Mouse (Mus musculus): ENCODE results near the gene Gm5108. TPM values are rescaled to one million over a fixed set of nuclear protein-coding genes. Genes with fewer than 3 reads are reported as not detected.

Gene Gm5108
- polyA plus RNA-seq (2012): not detected in 2 replicates

GRCm38 (mm10) chr5:67941369-67941768 is at the start of gene Gm5108:
TSS of gene Gm5108 (plus strand) at chr5:67941669.
- no peaks in the 10 kb centered on the region for H3K4me1 ChIP-seq (ENCODE audit: control insufficient read depth)

GRCm38 (mm10) chr5:67898921-67899320 is 42.5 kb upstream of the Gm5108 start:
- H3K36me3 ChIP-seq (ENCODE audit: control insufficient read depth): no peaks in the 10 kb centered on the region
- no peak overlapping the region for H3K4me3 ChIP-seq (replicated peaks)
- no peak for TF ChIP-seq TAL1 (IDR thresholded peaks at IDR 0.05; ENCODE audit: low read length)
- TF ChIP-seq GATA1 (IDR thresholded peaks at IDR 0.05; ENCODE audit: low read length): no peak
- peaks cover 3% of the 10 kb centered on the region; the same call in 1 of the 2 replicates for H3K27me3 ChIP-seq (ENCODE audit: control insufficient read depth)
- no peaks in the 10 kb centered on the region for H3K9me3 ChIP-seq (ENCODE audit: control insufficient read depth, low read length)
- H3K4me1 ChIP-seq (ENCODE audit: control insufficient read depth): peaks cover 5% of the 10 kb centered on the region

More at GRCm38 (mm10) chr5:67941369-67941768, at the start of gene Gm5108:
- TF ChIP-seq TAL1 (IDR thresholded peaks at IDR 0.05; ENCODE audit: low read length) (no peak), GATA1 (IDR thresholded peaks at IDR 0.05; ENCODE audit: low read length) (no peak)
- H3K4me3 ChIP-seq (replicated peaks): no peak within 1 kb of the TSS
- no peaks in the 10 kb centered on the region for H3K27me3 ChIP-seq (ENCODE audit: control insufficient read depth)
- no peaks in the 10 kb centered on the region for H3K36me3 ChIP-seq (ENCODE audit: control insufficient read depth)
- no peaks in the 10 kb centered on the region for H3K9me3 ChIP-seq (ENCODE audit: control insufficient read depth, low read length)

- H3K4me3 ChIP-seq (replicated peaks): no peak overlapping the region
- no peaks in the 10 kb centered on the region for H3K9me3 ChIP-seq (ENCODE audit: control insufficient read depth, low read length)
- peaks cover 3% of the 10 kb centered on the region; the same call in 1 of the 2 replicates for H3K27me3 ChIP-seq (ENCODE audit: control insufficient read depth)
- H3K36me3 ChIP-seq (ENCODE audit: control insufficient read depth): no peaks in the 10 kb centered on the region
- TF ChIP-seq GATA1 (IDR thresholded peaks at IDR 0.05; ENCODE audit: low read length): no peak
- no peak for TF ChIP-seq TAL1 (IDR thresholded peaks at IDR 0.05; ENCODE audit: low read length)
- peaks cover 5% of the 10 kb centered on the region for H3K4me1 ChIP-seq (ENCODE audit: control insufficient read depth)
Measured at GRCm38 (mm10) chr5:67904555-67904954, 36.9 kb upstream of the Gm5108 start.

- no peaks in the 10 kb centered on the region for H3K9me3 ChIP-seq (ENCODE audit: control insufficient read depth, low read length)
- H3K36me3 ChIP-seq (ENCODE audit: control insufficient read depth): no peaks in the 10 kb centered on the region
- TF ChIP-seq TAL1 (IDR thresholded peaks at IDR 0.05; ENCODE audit: low read length): no peak
- TF ChIP-seq GATA1 (IDR thresholded peaks at IDR 0.05; ENCODE audit: low read length): no peak
- no peak overlapping the region for H3K4me3 ChIP-seq (replicated peaks)
- H3K27me3 ChIP-seq (ENCODE audit: control insufficient read depth): no peaks in the 10 kb centered on the region; the same call in 1 of the 2 replicates
- H3K4me1 ChIP-seq (ENCODE audit: control insufficient read depth): peaks cover 5% of the 10 kb centered on the region
Measured at GRCm38 (mm10) chr5:67930584-67930983, 10.9 kb upstream of the Gm5108 start.

- H3K9me3 ChIP-seq (ENCODE audit: control insufficient read depth, low read length): no peaks in the 10 kb centered on the region
- H3K36me3 ChIP-seq (ENCODE audit: control insufficient read depth): no peaks in the 10 kb centered on the region
- H3K4me3 ChIP-seq (replicated peaks): no peak overlapping the region
- peaks cover 5% of the 10 kb centered on the region for H3K4me1 ChIP-seq (ENCODE audit: control insufficient read depth)
- no peak for TF ChIP-seq TAL1 (IDR thresholded peaks at IDR 0.05; ENCODE audit: low read length)
- TF ChIP-seq GATA1 (IDR thresholded peaks at IDR 0.05; ENCODE audit: low read length): no peak
- H3K27me3 ChIP-seq (ENCODE audit: control insufficient read depth): no peaks in the 10 kb centered on the region; the same call in 1 of the 2 replicates
Measured at GRCm38 (mm10) chr5:67931623-67932022, 9.8 kb upstream of the Gm5108 start.

GRCm38 (mm10) chr5:67943199-67943598 is 1.7 kb downstream of the Gm5108 start:
- H3K27me3 ChIP-seq (ENCODE audit: control insufficient read depth): no peaks in the 10 kb centered on the region
- no peaks in the 10 kb centered on the region for H3K4me1 ChIP-seq (ENCODE audit: control insufficient read depth)
- H3K36me3 ChIP-seq (ENCODE audit: control insufficient read depth): no peaks in the 10 kb centered on the region
- H3K4me3 ChIP-seq (replicated peaks): no peak overlapping the region
- no peaks in the 10 kb centered on the region for H3K9me3 ChIP-seq (ENCODE audit: control insufficient read depth, low read length)
- TF ChIP-seq GATA1 (IDR thresholded peaks at IDR 0.05; ENCODE audit: low read length) (no peak), TAL1 (IDR thresholded peaks at IDR 0.05; ENCODE audit: low read length) (no peak)

- Histone ChIP-seq H3K4me3 (replicated peaks) (no peak overlapping the region), H3K4me1 (ENCODE audit: control insufficient read depth) (no peaks in the 10 kb centered on the region)
- TF ChIP-seq TAL1 (IDR thresholded peaks at IDR 0.05; ENCODE audit: low read length): no peak
- no peak for TF ChIP-seq GATA1 (IDR thresholded peaks at IDR 0.05; ENCODE audit: low read length)
Measured at GRCm38 (mm10) chr5:67944074-67944785, 2.8 kb downstream of the Gm5108 start.

GRCm38 (mm10) chr5:67946321-67946720 is 4.9 kb downstream of the Gm5108 start, which contains the start of gene Gm21905:
TSS of gene Gm21905 (minus strand) at chr5:67946421.
- H3K4me3 ChIP-seq (replicated peaks): no peak within 1 kb of the TSS
- no peaks in the 10 kb centered on the region for H3K36me3 ChIP-seq (ENCODE audit: control insufficient read depth)
- H3K9me3 ChIP-seq (ENCODE audit: control insufficient read depth, low read length): no peaks in the 10 kb centered on the region
- no peaks in the 10 kb centered on the region for H3K27me3 ChIP-seq (ENCODE audit: control insufficient read depth)
- no peaks in the 10 kb centered on the region for H3K4me1 ChIP-seq (ENCODE audit: control insufficient read depth)
- TF ChIP-seq GATA1 (IDR thresholded peaks at IDR 0.05; ENCODE audit: low read length) (no peak), TAL1 (IDR thresholded peaks at IDR 0.05; ENCODE audit: low read length) (no peak)

More at GRCm38 (mm10) chr5:67944074-67944785, 2.8 kb downstream of the Gm5108 start:
- no peaks in the 10 kb centered on the region for H3K36me3 ChIP-seq (ENCODE audit: control insufficient read depth)
- H3K27me3 ChIP-seq (ENCODE audit: control insufficient read depth): no peaks in the 10 kb centered on the region
- H3K9me3 ChIP-seq (ENCODE audit: control insufficient read depth, low read length): no peaks in the 10 kb centered on the region

GRCm38 (mm10) chr5:67947006-67947405 is 5.5 kb downstream of the Gm5108 start:
- H3K4me3 ChIP-seq (replicated peaks): no peak overlapping the region
- no peaks in the 10 kb centered on the region for H3K4me1 ChIP-seq (ENCODE audit: control insufficient read depth)
- no peak for TF ChIP-seq TAL1 (IDR thresholded peaks at IDR 0.05; ENCODE audit: low read length)
- no peak for TF ChIP-seq GATA1 (IDR thresholded peaks at IDR 0.05; ENCODE audit: low read length)
- no peaks in the 10 kb centered on the region for H3K9me3 ChIP-seq (ENCODE audit: control insufficient read depth, low read length)
- no peaks in the 10 kb centered on the region for H3K27me3 ChIP-seq (ENCODE audit: control insufficient read depth)
- no peaks in the 10 kb centered on the region for H3K36me3 ChIP-seq (ENCODE audit: control insufficient read depth)

Measured in erythroblast, embryonic 14.5 days (primary cell).